Mouse (Mus musculus) spleen, embryonic (tissue): Measurements from ENCODE around the gene Gm9844.

Experiments
- CTCF ChIA-PET: fragments of 350-600 bp; sonication (Branson Sonifier 250); formaldehyde crosslinking; loops from one replicate; lab custom pipeline; 2022; lab: Charles Lee

The Gm9844 gene

GRCm38 (mm10) chr7:24897959-24898358, 35.9 kb downstream of the Gm9844 start:
- CTCF ChIA-PET = no interaction called here

- CTCF ChIA-PET = no interaction called here
Measured at GRCm38 (mm10) chr7:24901114-24901513, 39.1 kb downstream of the Gm9844 start.

GRCm38 (mm10) chr7:24901842-24902241, 39.8 kb downstream of the Gm9844 start:
- CTCF ChIA-PET = interaction anchor here (0.7 to 1.8 kb wide), 2 partner anchors 11 to 493 kb away, joined by 6 to 7 read pairs; no protein-coding TSS in a partner anchor

GRCm38 (mm10) chr7:24902264-24902629, 40.2 kb downstream of the Gm9844 start:
- CTCF ChIA-PET = interaction anchor here (0.6 to 1.8 kb wide), 3 partner anchors 9 to 493 kb away, joined by 3 to 7 read pairs (median 6); no protein-coding TSS in a partner anchor

- CTCF ChIA-PET = interaction anchor here (0.6 to 1.8 kb wide), 5 partner anchors 10 to 492 kb away, joined by 3 to 21 read pairs (median 7); no protein-coding TSS in a partner anchor
Measured at GRCm38 (mm10) chr7:24902630-24903443, 40.8 kb downstream of the Gm9844 start, which contains the start of gene Arhgef1. TSS of gene Arhgef1 (plus strand) at chr7:24902912.

GRCm38 (mm10) chr7:24903444-24903825, 41.4 kb downstream of the Gm9844 start:
- CTCF ChIA-PET = interaction anchor here (0.6 to 1.8 kb wide), 4 partner anchors 9 to 22 kb away, joined by 7 to 21 read pairs (median 14); no protein-coding TSS in a partner anchor

- CTCF ChIA-PET = interaction anchor here (0.5 to 0.6 kb wide), 2 partner anchors 10 to 41 kb away, joined by 4 to 19 read pairs; no protein-coding TSS in a partner anchor
Measured at GRCm38 (mm10) chr7:24904070-24904483, 42.1 kb downstream of the Gm9844 start.

- CTCF ChIA-PET = interaction anchor here (0.5 to 0.7 kb wide), 2 partner anchors 58 to 311 kb away, joined by 4 to 5 read pairs; no protein-coding TSS in a partner anchor
Measured at GRCm38 (mm10) chr7:24904936-24905335, 42.9 kb downstream of the Gm9844 start.

GRCm38 (mm10) chr7:24906551-24906950, 44.5 kb downstream of the Gm9844 start:
- CTCF ChIA-PET = interaction anchor here (0.8 to 1.9 kb wide), 2 partner anchors 16 to 23 kb away, joined by 3 to 10 read pairs; no protein-coding TSS in a partner anchor

GRCm38 (mm10) chr7:24907211-24907748, 45.3 kb downstream of the Gm9844 start:
- CTCF ChIA-PET = interaction anchor here (1.9 kb wide), 1 partner anchor 16 kb away, joined by 10 read pairs; no protein-coding TSS in a partner anchor
